Mouse (Mus musculus) embryonic facial prominence, embryonic 11.5 days (tissue): ENCODE measurements at regions not wholly inside any gene's neighbourhood (a gene's known extent, or its start where the extent isn't known, plus 50 kb on each side); places are given as distances from the start of the nearest gene placed in this dataset.
A peak's percentile ranks its signal among the peaks of the same experiment; 100 is the strongest.

Experiments used
- ATAC-seq: fragments of 200-750 bp; cut with Nextera tagmentation; replicated peaks from 2 replicates; pipeline ENCODE4 v1.8.0; 2017; ENCODE audit warnings: low read depth; ENCODE audit not compliant: insufficient number of reproducible peaks, low FRiP score, low TSS enrichment
- DNase-seq: peaks from one replicate; pipeline ENCODE4 v3.0.0-alpha.2; 2015; ENCODE audit warnings: low spot score
- H3K27ac ChIP-seq: fragments of 300-500 bp; sonication (generic); replicated peaks from 2 replicates; pipeline ENCODE4 v1.5.1; 2014; ENCODE audit warnings: mild to moderate bottlenecking, low read depth, low read length, control low read depth
- H3K27me3 ChIP-seq: fragments of 300-500 bp; sonication (generic); 2 replicates; pipeline ENCODE4 v1.6.1; 2014; ENCODE audit warnings: mild to moderate bottlenecking, low read length, moderate library complexity, mixed read lengths; ENCODE audit not compliant: control insufficient read depth, insufficient read depth
- H3K36me3 ChIP-seq: fragments of 300-500 bp; sonication (generic); replicated peaks from 2 replicates; pipeline ENCODE4 v1.6.1; 2014; ENCODE audit warnings: low read depth, mild to moderate bottlenecking, low read length, moderate library complexity, mixed read lengths; ENCODE audit not compliant: control insufficient read depth, insufficient read depth
- H3K4me1 ChIP-seq: fragments of 300-500 bp; sonication (generic); 2 replicates; pipeline ENCODE4 v1.6.1; 2014; ENCODE audit warnings: low read length, mixed read lengths; ENCODE audit not compliant: control insufficient read depth, insufficient read depth
- H3K4me2 ChIP-seq: fragments of 300-500 bp; sonication (generic); 2 replicates; pipeline ENCODE4 v1.6.1; 2014; ENCODE audit warnings: low read depth, mild to moderate bottlenecking, control low read depth, low read length, moderate library complexity
- H3K4me3 ChIP-seq: fragments of 300-500 bp; sonication (generic); 2 replicates; pipeline ENCODE4 v1.5.1; 2014; ENCODE audit warnings: low read depth, low read length, control low read depth
- H3K9ac ChIP-seq: fragments of 300-500 bp; sonication (generic); replicated peaks from 2 replicates; pipeline ENCODE4 v1.6.1; 2014; ENCODE audit warnings: mild to moderate bottlenecking, control low read depth, low read length
- H3K9me3 ChIP-seq: fragments of 300-500 bp; sonication (generic); replicated peaks from 2 replicates; pipeline ENCODE4 v1.6.1; 2016; ENCODE audit warnings: mild to moderate bottlenecking, low read length, inconsistent platforms, mixed read lengths; ENCODE audit not compliant: control insufficient read depth
- WGBS: fragments of 180-500 bp; shearing (Covaris S2); extraction: QIAGEN DNeasy Blood & Tissue Kit; methylation state at CpG from one replicate; pipeline ENCODE4 v1.1.7; 2014; 5-methylcytosine and 5-hydroxymethylcytosine counted together

DNA sequence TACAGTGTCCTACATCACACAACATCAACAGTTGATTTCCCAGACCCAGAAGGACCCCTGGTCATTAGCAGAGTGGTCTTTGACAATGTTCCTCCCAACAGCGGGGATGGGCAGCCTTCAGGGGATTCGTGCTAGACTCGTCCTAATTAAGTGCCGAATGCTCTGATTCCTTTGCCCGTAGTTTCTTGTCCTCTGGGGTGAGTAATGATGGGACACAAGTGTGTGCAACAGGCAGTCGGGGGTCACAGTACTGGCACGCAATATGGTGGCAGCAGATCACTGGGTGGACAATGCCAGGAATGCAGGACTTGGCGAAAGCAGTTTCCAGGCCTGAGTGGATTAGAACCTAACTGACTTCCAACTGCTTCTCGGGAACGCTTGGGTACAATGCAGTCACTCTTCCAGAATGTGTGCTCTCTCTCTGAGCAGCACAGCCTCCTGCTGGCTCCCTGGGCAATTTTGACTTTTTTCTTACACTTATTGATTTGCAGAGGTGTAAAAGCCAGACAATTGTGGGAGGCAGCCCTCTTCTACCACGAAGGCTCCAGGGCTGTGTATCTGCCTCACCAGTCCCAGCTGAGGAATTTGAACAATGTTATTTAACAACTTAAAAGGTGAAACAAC, 59.9 kb upstream of the Ssx2ip start:
- Histone ChIP-seq H3K4me3 (no peak overlapping the region), H3K9ac (no peak overlapping the region), H3K4me2 (no peak overlapping the region), H3K4me1 (no peaks in the 10 kb centered on the region), H3K27ac (no peak overlapping the region), H3K36me3 (no peaks in the 10 kb centered on the region), H3K9me3 (no peaks in the 10 kb centered on the region), H3K27me3 (no peaks in the 10 kb centered on the region)
- ATAC-seq (no peak), DNase-seq (no peak)
- WGBS = 80% methylated on average over 11 of the region's 11 CpGs

DNA sequence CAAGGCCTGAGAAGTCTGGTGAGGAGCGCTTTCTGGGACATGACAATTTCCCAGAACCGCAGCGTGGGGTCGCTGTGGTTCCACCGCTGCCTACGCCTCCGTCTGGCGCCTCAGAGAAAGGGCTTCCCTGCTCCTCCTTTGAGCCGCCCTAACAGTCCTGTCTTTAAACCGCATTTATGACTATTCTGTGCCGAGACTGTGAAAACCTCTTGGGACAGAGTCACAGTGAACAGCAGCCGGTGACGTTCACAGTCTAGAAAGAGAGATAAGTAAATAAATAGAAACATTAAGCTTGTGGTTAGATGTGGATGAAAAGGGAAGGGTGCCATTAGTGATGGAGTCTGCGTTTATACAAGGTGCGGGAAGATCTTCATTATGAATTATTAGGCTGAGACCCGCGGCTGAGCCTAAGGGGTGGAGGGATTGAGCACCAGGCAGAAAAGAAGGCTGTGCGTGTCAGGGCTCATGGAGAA, 59.1 kb upstream of the Ssx2ip start:
- H3K9ac ChIP-seq = no peak overlapping the region; the same call in 1 of the 2 replicates
- peak; percentile 84 for DNase-seq

DNA sequence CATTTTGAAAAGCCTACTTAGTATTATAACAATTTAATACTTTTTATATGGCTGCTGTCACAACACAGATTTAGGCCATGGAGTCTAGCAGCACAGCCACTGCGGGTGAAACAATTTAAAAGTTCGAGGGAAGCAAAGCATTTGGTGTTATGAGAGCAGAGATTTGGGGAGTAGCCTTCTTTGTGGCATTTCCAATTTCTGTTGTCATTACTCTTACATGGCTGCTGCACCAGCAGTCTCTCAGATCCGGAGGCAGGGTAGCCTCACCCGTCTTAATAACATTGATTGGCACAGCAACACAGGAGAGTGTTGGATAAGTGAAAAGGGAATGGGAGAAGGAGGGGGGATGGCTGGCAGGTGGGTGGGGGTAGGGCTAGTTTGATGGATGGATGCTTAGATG, 58.5 kb upstream of the Ssx2ip start:
- H3K4me1 ChIP-seq = no peaks in the 10 kb centered on the region
- no peak overlapping the region for H3K4me2 ChIP-seq
- no peak for DNase-seq
- no peak overlapping the region for H3K9ac ChIP-seq
- H3K27ac ChIP-seq = no peak overlapping the region
- no peaks in the 10 kb centered on the region for H3K9me3 ChIP-seq
- ATAC-seq = no peak
- H3K4me3 ChIP-seq = no peak overlapping the region
- WGBS = 78% methylated on average over 4 of the region's 4 CpGs
- H3K36me3 ChIP-seq = no peaks in the 10 kb centered on the region
- H3K27me3 ChIP-seq = no peaks in the 10 kb centered on the region

More for the DNA sequence above, 59.1 kb upstream of the Ssx2ip start:
- Histone ChIP-seq H3K9me3 (no peaks in the 10 kb centered on the region), H3K4me3 (0 out of 2 replicates have a peak overlapping the region, but pooled peaks have one; percentile 8), H3K27me3 (no peaks in the 10 kb centered on the region), H3K4me2 (peak overlapping the region; percentile 28), H3K4me1 (no peaks in the 10 kb centered on the region), H3K27ac (no peak overlapping the region), H3K36me3 (no peaks in the 10 kb centered on the region)
- WGBS = 11% methylated on average over 18 of the region's 18 CpGs
- 0 out of 2 replicates have a peak, but pooled peaks have one; percentile 56 for ATAC-seq

DNA sequence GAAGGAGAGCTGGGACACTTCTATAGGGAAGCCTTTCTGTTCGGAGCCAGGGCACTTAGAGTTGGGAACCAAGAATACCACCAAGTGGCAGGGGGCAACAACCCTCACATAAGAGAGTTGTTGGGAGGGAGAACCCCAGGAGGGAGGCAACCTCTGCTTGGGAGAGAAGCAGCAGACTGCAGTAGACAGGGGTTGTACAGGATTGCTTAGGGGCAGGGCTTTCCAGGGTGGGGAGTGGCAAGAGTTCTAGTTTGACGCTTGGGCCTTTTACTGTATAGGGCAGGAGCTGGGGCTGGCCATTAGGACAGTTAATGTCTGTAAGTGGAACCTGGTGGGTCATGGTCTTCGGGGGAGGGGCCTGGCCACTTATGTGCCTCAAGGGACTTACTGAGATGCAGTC, 57.1 kb upstream of the Ssx2ip start:
- H3K27ac ChIP-seq = no peak overlapping the region
- H3K36me3 ChIP-seq = no peaks in the 10 kb centered on the region
- H3K4me1 ChIP-seq = no peaks in the 10 kb centered on the region
- no peak overlapping the region for H3K4me3 ChIP-seq
- H3K4me2 ChIP-seq = no peak overlapping the region
- H3K27me3 ChIP-seq = no peaks in the 10 kb centered on the region
- DNase-seq (no peak), ATAC-seq (no peak)
- 80% methylated on average over 3 of the region's 3 CpGs for WGBS
- H3K9me3 ChIP-seq = no peaks in the 10 kb centered on the region
- no peak overlapping the region for H3K9ac ChIP-seq

DNA sequence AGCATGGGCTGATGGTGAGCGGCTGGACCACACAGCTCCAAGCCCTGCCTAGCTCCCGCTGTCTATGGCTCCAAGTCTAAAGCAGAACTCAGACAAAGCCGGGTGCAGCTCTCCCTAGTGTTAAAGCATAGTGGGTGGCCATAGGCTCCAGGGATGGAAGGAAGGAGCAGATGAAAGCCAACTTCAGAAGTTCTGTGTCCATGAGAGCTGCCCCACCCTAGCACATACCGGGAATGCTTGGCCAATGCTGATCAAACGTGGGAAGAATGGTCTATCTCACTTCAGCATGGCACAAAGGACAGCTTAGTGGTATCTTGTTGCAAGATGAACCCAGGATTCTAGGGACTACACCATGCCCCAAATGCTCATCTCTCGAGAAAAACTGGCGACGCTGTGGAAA, 55.5 kb upstream of the Ssx2ip start:
- no peaks in the 10 kb centered on the region for H3K9me3 ChIP-seq
- DNase-seq (no peak), ATAC-seq (no peak)
- 84% methylated on average over 8 of the region's 8 CpGs for WGBS
- no peaks in the 10 kb centered on the region for H3K36me3 ChIP-seq
- no peak overlapping the region for H3K9ac ChIP-seq
- H3K4me1 ChIP-seq = no peaks in the 10 kb centered on the region
- no peak overlapping the region for H3K4me2 ChIP-seq
- H3K27me3 ChIP-seq = no peaks in the 10 kb centered on the region
- H3K4me3 ChIP-seq = no peak overlapping the region
- H3K27ac ChIP-seq = no peak overlapping the region

DNA sequence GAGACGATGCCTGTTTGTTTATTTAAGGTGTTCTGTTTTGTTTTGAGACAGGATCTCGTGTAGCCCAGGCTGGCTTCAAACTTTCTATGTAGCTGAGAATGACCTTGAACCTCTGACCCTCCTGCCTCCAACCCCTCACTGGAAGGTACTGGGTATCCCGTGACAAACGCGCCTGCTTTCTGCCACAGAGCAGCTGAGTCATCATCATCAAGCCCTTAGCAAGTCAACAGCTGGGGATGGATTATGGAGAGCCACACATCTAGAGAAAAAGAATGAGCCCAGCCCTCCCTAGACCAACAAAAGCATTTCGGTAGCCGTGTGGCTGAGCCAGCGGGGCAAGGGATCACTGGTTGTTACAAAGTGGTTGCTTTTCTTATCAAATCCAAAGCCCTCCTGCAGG, 55.0 kb upstream of the Ssx2ip start:
- no peaks in the 10 kb centered on the region for H3K9me3 ChIP-seq
- H3K9ac ChIP-seq = no peak overlapping the region
- WGBS = 79% methylated on average over 8 of the region's 8 CpGs
- H3K36me3 ChIP-seq = no peaks in the 10 kb centered on the region
- H3K4me3 ChIP-seq = no peak overlapping the region
- H3K4me2 ChIP-seq = no peak overlapping the region
- H3K27me3 ChIP-seq = no peaks in the 10 kb centered on the region
- H3K27ac ChIP-seq = no peak overlapping the region
- no peaks in the 10 kb centered on the region for H3K4me1 ChIP-seq
- ATAC-seq (no peak), DNase-seq (no peak)

DNA sequence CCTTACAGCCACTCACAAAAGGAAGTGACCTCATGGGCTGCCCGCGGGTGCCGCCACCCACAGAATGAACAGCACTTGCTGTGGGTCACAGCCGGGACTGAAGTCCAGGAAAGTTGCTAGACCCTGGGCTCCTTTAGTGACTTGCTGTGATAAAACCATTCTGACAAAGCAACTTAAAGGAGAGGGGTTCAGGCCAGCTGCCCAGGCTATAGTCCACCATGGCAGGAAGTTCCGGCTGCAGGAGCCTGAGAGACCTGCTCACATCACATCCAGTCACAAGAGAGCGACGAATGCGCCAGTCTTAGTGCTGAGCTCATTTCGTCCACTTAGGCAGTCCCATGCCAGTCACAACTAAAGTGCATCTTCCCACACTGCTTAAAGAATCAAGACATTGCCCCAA, 54.3 kb upstream of the Ssx2ip start:
- DNase-seq = no peak

DNA sequence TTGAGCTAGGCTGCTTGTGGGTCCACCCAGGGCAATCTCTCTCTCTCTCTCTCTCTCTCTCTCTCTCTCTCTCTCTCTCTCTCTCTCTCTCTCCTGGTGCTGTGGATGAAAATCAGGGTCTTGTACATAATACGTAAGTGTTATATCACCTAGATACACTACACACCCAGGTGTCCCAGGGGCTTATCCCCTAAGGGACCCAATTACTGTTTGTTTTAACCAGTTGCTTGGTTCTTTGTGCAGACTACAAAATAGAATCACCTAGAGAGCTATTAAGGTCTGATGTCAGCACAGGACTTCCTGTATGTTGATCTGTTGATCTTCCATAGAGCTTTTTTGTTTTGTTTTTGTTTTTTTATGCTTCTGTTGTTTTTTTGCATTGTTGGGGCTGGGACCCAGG, 53.0 kb upstream of the Ssx2ip start:
- ATAC-seq (no peak), DNase-seq (no peak)
- H3K27ac ChIP-seq = no peak overlapping the region
- H3K27me3 ChIP-seq = no peaks in the 10 kb centered on the region
- H3K4me2 ChIP-seq = no peak overlapping the region
- H3K9ac ChIP-seq = no peak overlapping the region
- no peaks in the 10 kb centered on the region for H3K36me3 ChIP-seq
- H3K4me1 ChIP-seq = no peaks in the 10 kb centered on the region
- H3K4me3 ChIP-seq = no peak overlapping the region
- WGBS = 100% methylated on average over 1 of the region's 1 CpGs
- H3K9me3 ChIP-seq = no peaks in the 10 kb centered on the region

More for the DNA sequence above, 54.3 kb upstream of the Ssx2ip start:
- no peak overlapping the region for H3K4me2 ChIP-seq
- H3K27me3 ChIP-seq = no peaks in the 10 kb centered on the region
- 93% methylated on average over 9 of the region's 9 CpGs for WGBS
- H3K4me1 ChIP-seq = no peaks in the 10 kb centered on the region
- no peaks in the 10 kb centered on the region for H3K9me3 ChIP-seq
- H3K27ac ChIP-seq = no peak overlapping the region
- no peak overlapping the region for H3K4me3 ChIP-seq
- H3K9ac ChIP-seq = no peak overlapping the region
- no peak for ATAC-seq
- H3K36me3 ChIP-seq = no peaks in the 10 kb centered on the region
